Comparison of ENCODE assay signal across 22 mouse cellular contexts in genomic region chr8:127988887-127989286, GRCm38 (mm10).
"Had no signal": no experiment of that assay in that cellular context is flagged by ENCODE, and none has a peak within 500 bp of the region (broad histone marks: within the 10 kb centered on the region; RNA-seq: fewer than 3 reads in every experiment).

No protein-coding gene starts in this region.

- H3K4me3 ChIP-seq: intestine, embryonic 15.5 days; kidney, embryonic 15.5 days; left cerebral cortex, adult 2 months; midbrain, embryonic 12.5 days; midbrain, embryonic 15.5 days; neural tube, embryonic 12.5 days; neural tube, embryonic 15.5 days; stomach, embryonic 15.5 days had no signal

- ATAC-seq: intestine, embryonic 15.5 days; liver, postnatal 0 days; lung, postnatal 0 days; midbrain, embryonic 15.5 days had no signal

- H3K27ac ChIP-seq: intestine, embryonic 15.5 days; kidney, embryonic 15.5 days; left cerebral cortex, adult 2 months; liver, embryonic 14.5 days; macrophage; midbrain, embryonic 12.5 days; midbrain, embryonic 15.5 days; neural tube, embryonic 12.5 days; neural tube, embryonic 15.5 days; stomach, embryonic 15.5 days had no signal

- DNase-seq: kidney, adult 11 months; kidney, adult 8-10 months; kidney, postnatal 10 days; kidney, postnatal 36 days; liver, postnatal 0 days; lung, embryonic 14.5 days; right cerebral cortex, adult 18-20 months; right cerebral cortex, postnatal 14 days; spleen, adult 18-20 months; thymus, adult 2 months; thymus, postnatal 14 days had no signal
